Comparison of ENCODE assay signal across 9 mouse cellular contexts in genomic region chr10:53378296-53378695, GRCm38 (mm10). TPM values are rescaled to one million over a fixed set of nuclear protein-coding genes. Genes with fewer than 3 reads are reported as not detected.
A peak's percentile ranks its signal among the peaks of the same experiment; 100 is the strongest.
DNase-seq lines count a peak whose midpoint lies in the region; ATAC-seq and TF ChIP-seq lines count a peak whose summit lies in the region.
"Had no signal": no experiment of that assay in that cellular context is flagged by ENCODE, and none has a peak within 500 bp of the region (broad histone marks: within the 10 kb centered on the region; RNA-seq: fewer than 3 reads in every experiment).

No protein-coding gene starts in this region.

- peaks cover 6% of the 10 kb centered on the region for H3K79me2 ChIP-seq in MEL (ENCODE audit: control insufficient read depth, insufficient read depth, low read length, poor library complexity)

- H3K9ac ChIP-seq in heart, embryonic 11.5 days (ENCODE audit: low read depth, low read length): no peak overlapping the region
- peak overlapping the region; percentile 85; the same call in 1 of the 2 replicates for H3K9ac ChIP-seq in MEL (ENCODE audit: control insufficient read depth, low read depth, low read length, poor library complexity, severe bottlenecking)
- peak overlapping the region; percentile 99; the same call in 1 of the 2 replicates for H3K9ac ChIP-seq in forebrain, postnatal 0 days
- no peak overlapping the region for H3K9ac ChIP-seq in liver, embryonic 15.5 days

- H3K4me2 ChIP-seq in heart, embryonic 11.5 days: peak overlapping the region; percentile 66
- H3K4me2 ChIP-seq in forebrain, postnatal 0 days (ENCODE audit: low read depth): peak overlapping the region; percentile 64
- peak overlapping the region; percentile 93 for H3K4me2 ChIP-seq in liver, embryonic 15.5 days

- H3K4me3 ChIP-seq in heart, embryonic 11.5 days (ENCODE audit: low read depth, low read length): peak overlapping the region; percentile 93; the same call in 1 of the 2 replicates
- no peak overlapping the region; a peak in 1 of 4 replicates for H3K4me3 ChIP-seq in MEL (ENCODE audit: control insufficient read depth in 1 of 2, insufficient read depth in 1 of 2, low read depth in 2 of 2, low read length in 2 of 2)
- H3K4me3 ChIP-seq in forebrain, postnatal 0 days (ENCODE audit: low read depth, low read length): peak overlapping the region; percentile 96
- H3K4me3 ChIP-seq in liver, embryonic 15.5 days (replicated peaks): peak overlapping the region; percentile 90

- H3K27ac ChIP-seq in heart, embryonic 11.5 days (ENCODE audit: low read depth, low read length): no peak overlapping the region
- H3K27ac ChIP-seq in MEL (ENCODE audit: control insufficient read depth, low read depth, low read length): no peak overlapping the region
- no peak overlapping the region for H3K27ac ChIP-seq in forebrain, postnatal 0 days (ENCODE audit: low read depth, low read length)
- H3K27ac ChIP-seq in liver, embryonic 15.5 days (replicated peaks): no peak overlapping the region

- ATAC-seq in heart, embryonic 11.5 days (replicated peaks; ENCODE audit: insufficient number of reproducible peaks, low FRiP score, low TSS enrichment): no peak
- ATAC-seq in forebrain, postnatal 0 days: no peak
- no peak for ATAC-seq in liver, embryonic 15.5 days (ENCODE audit: insufficient read depth)

- TF ChIP-seq POLR2A in MEL (IDR thresholded peaks at IDR 0.05; ENCODE audit: control insufficient read depth in 1 of 2, insufficient read depth in 1 of 2, low read depth in 1 of 2, low read length in 2 of 2, poor library complexity in 1 of 2): no peak

- no peak for TF ChIP-seq CTCF in MEL (IDR thresholded peaks at IDR 0.05 in 2 of 3, conservative IDR thresholded peaks at IDR 0.05 in 1 of 3; ENCODE audit: control insufficient read depth in 1 of 3, insufficient read depth in 1 of 3, low read depth in 2 of 3, low read length in 3 of 3, poor library complexity in 1 of 3, severe bottlenecking in 1 of 3)
- TF ChIP-seq CTCF in forebrain, postnatal 0 days (IDR thresholded peaks at IDR 0.05; ENCODE audit: low read depth): no peak

- H3K36me3 ChIP-seq in heart, embryonic 11.5 days (ENCODE audit: control insufficient read depth, insufficient read depth, low read length): no peaks in the 10 kb centered on the region
- H3K36me3 ChIP-seq in MEL (ENCODE audit: control insufficient read depth in 1 of 2, insufficient read depth in 2 of 2, low read length in 2 of 2): peaks cover 0 to 13% of the 10 kb centered on the region in 2 experiments; a peak in 2 of 4 replicates
- no peaks in the 10 kb centered on the region for H3K36me3 ChIP-seq in forebrain, postnatal 0 days (ENCODE audit: insufficient read depth)
- H3K36me3 ChIP-seq in liver, embryonic 15.5 days (replicated peaks): no peaks in the 10 kb centered on the region

- H3K4me1 ChIP-seq in heart, embryonic 11.5 days (ENCODE audit: control insufficient read depth, insufficient read depth, low read length): peaks cover 5% of the 10 kb centered on the region
- peaks cover 0 to 7% of the 10 kb centered on the region in 2 experiments; a peak in 2 of 4 replicates for H3K4me1 ChIP-seq in MEL (ENCODE audit: control insufficient read depth in 1 of 2, insufficient read depth in 2 of 2, low read length in 2 of 2)
- H3K4me1 ChIP-seq in forebrain, postnatal 0 days (ENCODE audit: insufficient read depth): no peaks in the 10 kb centered on the region
- peaks cover 26% of the 10 kb centered on the region for H3K4me1 ChIP-seq in liver, embryonic 15.5 days (replicated peaks)

- TF ChIP-seq RAD21 in MEL (IDR thresholded peaks at IDR 0.05; ENCODE audit: low read depth, low read length): no peak

- no peaks in the 10 kb centered on the region; the same call in 1 of the 2 replicates for H3K9me3 ChIP-seq in heart, embryonic 11.5 days (replicated peaks; ENCODE audit: control insufficient read depth, low read length)
- H3K9me3 ChIP-seq in MEL (replicated peaks; ENCODE audit: insufficient read depth, low read length): no peaks in the 10 kb centered on the region
- H3K9me3 ChIP-seq in forebrain, postnatal 0 days (ENCODE audit: low read length): no peaks in the 10 kb centered on the region
- H3K9me3 ChIP-seq in liver, embryonic 15.5 days (replicated peaks): no peaks in the 10 kb centered on the region

- no peak for TF ChIP-seq EP300 in MEL (IDR thresholded peaks at IDR 0.05; ENCODE audit: low read depth in 1 of 2, low read length in 2 of 2)

- H3K27me3 ChIP-seq in heart, embryonic 11.5 days (ENCODE audit: control insufficient read depth, insufficient read depth, low read length): no peaks in the 10 kb centered on the region
- H3K27me3 ChIP-seq in MEL (ENCODE audit: control insufficient read depth in 1 of 2, insufficient read depth in 2 of 2, low read length in 2 of 2): no peaks in the 10 kb centered on the region
- no peaks in the 10 kb centered on the region for H3K27me3 ChIP-seq in forebrain, postnatal 0 days (ENCODE audit: insufficient read depth, low read length)
- no peaks in the 10 kb centered on the region for H3K27me3 ChIP-seq in liver, embryonic 15.5 days

- no peak for DNase-seq in heart, postnatal 4 days
- no peak for DNase-seq in MEL (ENCODE audit: low read depth, low spot score)
- no peak for DNase-seq in forebrain, postnatal 0 days
- no peak for DNase-seq in adrenal gland, postnatal 25 days
- no peak for DNase-seq in cerebellum, postnatal 25 days
- DNase-seq in urinary bladder, postnatal 25 days (ENCODE audit: low spot score): no peak
- DNase-seq: thymus, postnatal 25 days had no signal

- WGBS in heart, embryonic 11.5 days (ENCODE audit: insufficient replicate concordance): 75% methylated on average over 6 of the region's 6 CpGs
- 81% methylated on average over 6 of the region's 6 CpGs for whole genome bisulfite sequencing in forebrain, postnatal 0 days
- WGBS in liver, embryonic 15.5 days (ENCODE audit: insufficient replicate concordance): 72% methylated on average over 6 of the region's 6 CpGs

TF ChIP-seq in MEL, 35 proteins besides CTCF, POLR2A, EP300 and RAD21:
- TF ChIP-seq ZKSCAN1 (IDR thresholded peaks at IDR 0.05; ENCODE audit: low read depth, low read length): no peak

RNA-seq across cellular contexts. Expression of gene Cep85l, which starts 1.5 kb away (rescaled TPM):
- polyA plus RNA-seq in heart, embryonic 11.5 days (2014; fragmentation: Nextera tagmentation; extraction: Ambion mirVana): 3.5 and 5.8 TPM in 2 replicates
- 10 to 100 TPM; 21.1 to 21.5 TPM for total RNA-seq in heart, postnatal 4 days (2021)
- 2.1 and 2.2 TPM in 2 replicates for total RNA-seq in MEL (2012; rRNA removed)
- polyA plus RNA-seq in MEL (2012; ENCODE audit: insufficient read depth in 1 of 2, insufficient read length in 2 of 2, low read depth in 1 of 2, low replicate concordance in 2 of 2, missing spikeins in 1 of 2): 10 to 100 TPM in 1 of 2 experiments, 1 to 10 TPM in 1; 3.0 to 43.1 TPM
- total RNA-seq in forebrain, postnatal 0 days (2014; rRNA removed): 12.7 and 18.2 TPM in 2 replicates
- 4.9 and 6.9 TPM in 2 replicates for polyA plus RNA-seq in forebrain, postnatal 0 days (2015; fragmentation: Nextera tagmentation; extraction: Ambion mirVana)
- polyA plus RNA-seq in liver, embryonic 15.5 days (2015; fragmentation: Nextera tagmentation; extraction: Ambion mirVana): 2.0 TPM in 2 replicates
- 12.5 and 13.8 TPM in 2 replicates for total RNA-seq in adrenal gland, postnatal 25 days (2021)

RNA-seq across cellular contexts. Expression of gene Pln, which starts 40.8 kb away (rescaled TPM):
- polyA plus RNA-seq in heart, embryonic 11.5 days (2014; fragmentation: Nextera tagmentation; extraction: Ambion mirVana): 542 and 553 TPM in 2 replicates
- 1,000 to 10,000 TPM; 3,107 to 3,542 TPM for total RNA-seq in heart, postnatal 4 days (2021)
- total RNA-seq in MEL (2012; rRNA removed): 0.92 and 1.3 TPM in 2 replicates
- under 1 TPM in 1 of 2 experiments, not detected in 1; 0.22 TPM for polyA plus RNA-seq in MEL (2012; ENCODE audit: insufficient read depth in 1 of 2, insufficient read length in 2 of 2, low read depth in 1 of 2, low replicate concordance in 2 of 2, missing spikeins in 1 of 2)
- 0.38 and 0.67 TPM in 2 replicates for total RNA-seq in forebrain, postnatal 0 days (2014; rRNA removed)
- polyA plus RNA-seq in forebrain, postnatal 0 days (2015; fragmentation: Nextera tagmentation; extraction: Ambion mirVana): 0.18 and 0.40 TPM in 2 replicates
- 0.31 and 0.50 TPM in 2 replicates for polyA plus RNA-seq in liver, embryonic 15.5 days (2015; fragmentation: Nextera tagmentation; extraction: Ambion mirVana)
- 0.27 TPM in 1 of 2 replicates, not detected in the other for total RNA-seq in adrenal gland, postnatal 25 days (2021)

Comparison
In these comparisons a context has a peak if more than half of its experiments do, and no peak if none do; other contexts are left out.
1. H3K4me3 ChIP-seq: peak in heart, embryonic 11.5 days (single experiment), forebrain, postnatal 0 days (single experiment) and liver, embryonic 15.5 days (single experiment); none in MEL (0 of 2).
2. H3K9ac ChIP-seq: peak in MEL (single experiment) and forebrain, postnatal 0 days (single experiment); none in heart, embryonic 11.5 days (single experiment) and liver, embryonic 15.5 days (single experiment).
3. RNA of gene Pln, which starts 40.8 kb away (total RNA-seq): 3,107 to 3,542 TPM in heart, postnatal 4 days; 0.92 to 1.3 TPM in MEL, 0.38 to 0.67 TPM in forebrain, postnatal 0 days and 0.27 TPM in adrenal gland, postnatal 25 days; every median in the first group is over 1,000 times any median in the second.
4. Peak in every context shown above with its lines, with median percentiles within 50 percentile points of each other: H3K4me2 ChIP-seq.